Mouse (Mus musculus) urinary bladder, postnatal 14 days (tissue): ENCODE results near the gene Rrbp1.

Experiments
- DNase-seq: peaks from one replicate; pipeline ENCODE4 v3.0.0; 2021; ENCODE audit warnings: low spot score

Gene Rrbp1

DNA sequence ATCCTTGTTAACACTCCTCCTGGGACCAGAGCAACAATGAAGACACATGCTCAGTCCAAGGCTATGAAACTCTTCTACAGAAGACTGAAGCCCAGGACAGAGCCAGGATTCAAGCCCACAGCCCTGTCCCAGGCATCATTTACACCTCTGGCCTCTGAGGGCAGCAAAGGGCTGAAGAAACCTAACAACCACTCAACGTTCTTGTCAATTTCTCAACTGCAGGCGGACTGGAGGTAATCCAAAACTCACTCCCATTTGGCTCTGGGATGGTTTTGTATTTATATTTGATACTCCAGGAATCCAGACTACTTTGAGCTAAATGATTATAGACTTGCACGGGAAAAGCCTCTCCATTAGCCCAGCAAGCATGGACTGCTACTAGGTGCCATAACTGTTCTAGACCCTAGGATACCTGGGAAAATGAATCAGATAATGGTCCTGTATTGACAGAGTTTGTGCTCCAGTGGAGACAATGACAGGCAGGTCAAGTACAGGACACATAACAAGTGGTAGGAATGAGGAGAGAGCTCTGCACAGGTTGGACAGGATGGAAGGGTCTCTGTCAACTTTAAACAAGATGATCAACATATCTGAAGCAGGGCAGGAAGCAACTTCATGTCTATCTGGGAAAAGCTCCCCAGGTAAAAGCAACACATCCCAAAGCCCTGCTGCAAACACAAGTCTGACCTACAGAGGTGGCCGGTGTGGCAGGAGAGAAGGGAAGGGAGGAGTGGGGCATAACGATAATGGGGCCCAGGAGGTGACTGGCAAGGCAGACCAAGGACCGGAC is 5.7 kb downstream of the Rrbp1 start:
- DNase-seq, result peak; percentile 13

GRCm38 (mm10) chr2:144003544-144003943 is 7.5 kb downstream of the Rrbp1 start:
- DNase-seq, result peak; percentile 18

GRCm38 (mm10) chr2:144002229-144002984 is 8.7 kb downstream of the Rrbp1 start:
- DNase-seq, result no peak

- DNase-seq, result no peak
These were observed 18.1 kb downstream of the Rrbp1 start for GRCm38 (mm10) chr2:143992977-143993376.

- DNase-seq, result no peak
These were observed 18.9 kb downstream of the Rrbp1 start for GRCm38 (mm10) chr2:143991964-143992672.

DNA sequence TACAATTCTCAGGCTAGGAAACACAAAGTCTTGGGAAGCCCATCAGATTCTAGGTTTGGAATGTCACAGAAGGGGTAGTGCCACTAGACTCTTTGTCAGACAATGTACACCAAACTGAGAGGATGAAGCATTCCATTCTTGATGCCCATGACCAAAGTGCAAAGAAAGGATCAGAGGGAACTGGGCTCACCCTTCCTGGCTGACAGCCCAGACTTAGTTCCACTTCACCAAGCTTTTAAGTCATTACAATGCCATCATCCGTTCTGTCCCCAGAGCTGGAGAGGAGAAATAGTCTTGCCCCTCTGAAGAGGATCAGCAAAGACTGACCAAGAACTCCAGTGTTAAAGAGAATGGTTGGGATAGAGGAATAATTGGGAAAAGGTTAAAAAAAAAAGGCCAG is 20.1 kb downstream of the Rrbp1 start:
- no peak for DNase-seq

DNA sequence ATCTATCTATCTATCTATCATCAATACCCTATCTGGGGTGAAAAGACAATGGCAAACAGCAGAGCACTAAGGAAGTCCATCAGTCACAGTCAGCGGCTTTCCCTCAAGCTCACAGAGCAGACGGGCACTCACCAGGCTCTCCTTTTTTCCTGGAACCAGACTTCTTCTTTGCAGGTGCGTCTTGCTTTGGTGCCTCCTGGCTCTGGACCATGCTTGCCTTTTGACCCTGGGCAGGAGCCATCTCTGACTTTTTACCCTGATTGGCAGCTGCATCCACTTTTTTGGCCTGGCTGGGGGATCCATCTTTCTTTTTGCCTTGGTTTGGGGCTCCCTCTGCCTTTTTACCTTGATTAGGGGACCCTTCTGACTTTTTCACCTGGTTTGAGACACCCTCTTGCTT is 23.0 kb downstream of the Rrbp1 start:
- no peak for DNase-seq

GRCm38 (mm10) chr2:143987485-143987884 is 23.6 kb downstream of the Rrbp1 start:
- DNase-seq, result no peak

- DNase-seq, result no peak
These were observed 27.6 kb downstream of the Rrbp1 start for GRCm38 (mm10) chr2:143983482-143983881.

DNA sequence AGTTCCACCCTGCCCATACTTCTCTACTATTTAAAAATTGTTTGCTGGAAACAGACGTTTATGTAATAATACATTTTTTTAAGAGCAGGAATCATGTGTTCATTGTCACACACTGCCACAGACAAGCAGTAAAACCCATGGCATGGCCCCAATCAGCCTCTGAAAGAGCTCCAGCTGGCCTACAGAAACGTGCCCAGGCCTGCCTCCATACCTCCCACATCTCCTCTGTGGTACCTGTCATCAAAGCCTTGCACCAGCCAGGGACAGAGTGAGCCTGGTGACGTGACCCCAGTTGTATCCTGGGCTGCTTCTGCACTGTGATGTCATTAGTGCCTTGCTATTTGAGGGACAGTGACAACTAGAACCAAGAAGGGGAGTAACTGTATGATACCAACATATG is 28.2 kb downstream of the Rrbp1 start:
- DNase-seq, result peak; percentile 51

GRCm38 (mm10) chr2:143982152-143982551 is 28.9 kb downstream of the Rrbp1 start:
- DNase-seq, result no peak

- peak; percentile 72 for DNase-seq
These were observed 30.2 kb downstream of the Rrbp1 start for GRCm38 (mm10) chr2:143980781-143981398.

GRCm38 (mm10) chr2:143978444-143979147 is 32.5 kb downstream of the Rrbp1 start:
- no peak for DNase-seq

DNA sequence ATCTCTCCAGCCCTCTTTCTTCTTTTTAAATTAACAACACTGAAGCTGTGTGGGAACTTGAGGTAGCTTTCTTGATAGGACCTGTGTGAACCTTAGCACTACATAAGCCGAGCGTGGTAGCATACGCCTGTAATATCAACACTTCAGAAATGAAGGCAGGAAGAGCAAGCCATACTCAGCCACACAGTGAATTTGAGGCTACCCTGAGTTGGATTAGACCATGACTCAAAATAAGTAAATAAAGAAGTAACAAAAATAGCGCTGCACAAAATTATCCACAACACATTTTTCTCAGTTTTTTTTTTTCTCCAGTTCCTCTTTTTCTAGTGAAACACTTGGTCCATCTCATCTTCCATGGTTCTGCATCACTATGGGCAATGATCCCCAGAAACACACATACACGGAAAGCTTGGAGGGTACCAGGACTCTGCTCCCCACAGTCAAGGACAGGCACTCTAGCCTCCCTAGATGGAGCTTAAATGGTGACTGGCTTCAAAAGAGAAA is 35.9 kb downstream of the Rrbp1 start:
- no peak for DNase-seq

DNA sequence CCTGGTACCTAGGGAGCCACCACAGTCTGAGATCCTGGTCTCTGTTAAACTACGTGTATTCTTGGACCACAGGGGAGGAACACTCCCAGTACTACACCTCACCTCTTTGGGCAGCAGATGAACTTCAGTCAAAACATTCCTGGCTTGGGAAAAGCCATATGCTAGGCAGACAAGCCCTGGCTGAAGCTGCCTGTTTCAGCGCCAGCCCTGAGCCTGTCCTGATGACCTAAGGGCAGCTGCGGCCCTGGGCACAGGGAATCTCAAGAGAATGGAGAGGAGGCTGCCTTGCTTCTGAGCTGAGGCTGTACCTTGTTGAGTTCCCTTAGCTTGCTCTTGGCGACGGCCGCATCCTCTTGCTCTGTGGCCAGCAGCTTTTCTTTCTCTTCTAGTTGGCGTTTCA is 37.9 kb downstream of the Rrbp1 start:
- DNase-seq, result no peak

DNA sequence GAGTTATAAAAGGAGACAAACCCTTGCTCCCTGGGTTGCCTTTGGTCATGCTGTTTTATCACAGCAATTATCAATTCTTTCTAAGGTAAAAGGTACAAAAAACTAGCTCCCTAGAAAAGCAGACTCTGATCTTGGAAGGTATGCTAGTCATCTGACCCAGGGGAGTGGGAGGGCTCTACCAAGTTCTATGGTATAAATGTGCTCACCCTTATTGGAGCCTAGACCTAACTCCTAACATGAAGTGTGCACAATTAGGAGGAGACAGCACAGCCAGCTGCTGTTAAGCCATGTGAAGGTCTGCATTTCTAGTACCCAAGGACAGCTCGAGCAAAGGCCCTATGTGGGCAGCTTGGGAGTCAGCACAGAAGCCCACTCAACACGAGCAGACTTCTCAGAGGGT is 39.2 kb downstream of the Rrbp1 start:
- DNase-seq, result no peak

DNA sequence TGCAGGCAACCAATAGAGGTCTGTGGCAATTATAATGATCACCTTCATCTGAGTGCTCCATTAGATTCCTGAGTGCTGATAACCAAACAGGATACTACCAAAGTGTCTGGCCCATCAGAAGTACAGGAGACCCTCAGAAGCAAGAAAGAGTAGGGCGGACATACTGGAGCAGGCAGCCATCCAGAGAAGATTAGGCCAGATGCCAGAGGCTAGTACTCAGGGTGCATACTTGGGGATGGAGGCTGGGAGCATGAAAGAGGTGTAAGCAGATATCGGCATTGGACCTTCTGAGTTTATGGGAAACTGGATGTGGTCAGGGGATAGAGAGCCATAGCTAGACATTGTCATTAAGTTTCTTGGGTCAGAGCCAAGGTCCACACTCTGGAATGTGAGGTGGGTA is 40.2 kb downstream of the Rrbp1 start:
- no peak for DNase-seq

DNA sequence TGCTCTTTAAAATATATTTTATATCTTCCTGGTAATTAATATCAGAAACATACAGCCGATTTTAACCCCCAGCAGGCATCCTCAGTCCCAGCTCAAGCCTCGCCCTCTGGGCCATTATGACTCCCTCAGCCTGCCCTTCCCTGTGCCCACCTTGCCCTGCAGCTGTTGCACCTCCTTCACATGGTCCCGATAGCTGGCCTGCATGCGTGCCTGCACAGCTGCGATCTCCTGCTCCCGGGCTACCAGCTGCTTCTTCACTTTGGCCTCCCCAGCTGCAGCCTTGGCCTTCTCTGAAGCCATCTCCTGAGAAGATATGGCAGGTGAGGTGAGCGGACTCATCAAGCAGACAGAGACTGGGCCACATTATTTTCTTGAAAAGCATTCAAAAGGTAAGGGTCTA is 41.8 kb downstream of the Rrbp1 start:
- DNase-seq, result no peak

- DNase-seq, result no peak
These were observed 47.7 kb downstream of the Rrbp1 start for GRCm38 (mm10) chr2:143963318-143963717.

- DNase-seq, result no peak
These were observed 48.9 kb downstream of the Rrbp1 start for GRCm38 (mm10) chr2:143962192-143962591.

DNA sequence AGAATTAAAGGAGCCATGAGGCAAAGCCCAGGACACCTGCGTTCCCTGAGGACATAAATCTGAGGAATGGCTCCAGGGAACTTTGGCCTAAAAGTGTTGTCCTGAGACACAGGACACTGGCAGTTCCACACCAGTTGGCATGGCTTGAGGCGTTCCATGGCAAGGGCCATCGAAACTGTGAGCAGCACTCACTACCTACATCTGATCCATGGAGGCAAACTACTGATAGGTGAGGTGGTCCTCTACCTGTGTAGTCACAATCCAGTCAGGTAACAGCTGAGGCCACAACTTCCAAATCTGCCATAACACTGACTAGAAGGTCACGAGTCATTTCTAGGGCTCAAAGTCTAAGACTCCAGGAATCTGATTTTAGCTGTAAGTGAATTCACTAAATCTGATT is 55.3 kb downstream of the Rrbp1 start:
- DNase-seq, result no peak

- DNase-seq, result no peak
These were observed 56.1 kb downstream of the Rrbp1 start for GRCm38 (mm10) chr2:143955004-143955403.
